Mouse (Mus musculus): ENCODE results near the gene Slc35f6. TPM values are rescaled to one million over a fixed set of nuclear protein-coding genes. Genes with fewer than 3 reads are reported as not detected.

Slc35f6 gene
- 34.0 and 35.2 TPM in 2 replicates for polyA plus RNA-seq (2015; fragmentation: Nextera tagmentation; extraction: Ambion mirVana)

GRCm38 (mm10) chr5:30647815-30648560, at the start of gene Slc35f6:
Slc35f6 (plus strand) TSS chr5:30647933.
- ATAC-seq (ENCODE audit: insufficient read depth, low FRiP score): peak; percentile 89
- Histone ChIP-seq H3K36me3 (ENCODE audit: control insufficient read depth, insufficient read depth, low read length) (no peaks in the 10 kb centered on the region), H3K9me3 (replicated peaks; ENCODE audit: control insufficient read depth, low read length) (no peaks in the 10 kb centered on the region), H3K27ac (ENCODE audit: low read length) (peak within 1 kb of the TSS; percentile 81), H3K4me3 (replicated peaks; ENCODE audit: low read length) (peak within 1 kb of the TSS; percentile 71), H3K4me1 (ENCODE audit: control insufficient read depth, insufficient read depth, low read length) (peaks cover 34% of the 10 kb centered on the region), H3K4me2 (ENCODE audit: low read depth, low read length) (peak within 1 kb of the TSS; percentile 95), H3K9ac (ENCODE audit: low read length) (peak within 1 kb of the TSS; percentile 85), H3K27me3 (ENCODE audit: control insufficient read depth, insufficient read depth, low read length) (no peaks in the 10 kb centered on the region)
- WGBS: under 1% methylated on average over 38 of the region's 38 CpGs

GRCm38 (mm10) chr5:30601397-30601796, 46.3 kb upstream of the Slc35f6 start:
- Histone ChIP-seq H3K4me1 (ENCODE audit: control insufficient read depth, insufficient read depth, low read length) (no peaks in the 10 kb centered on the region), H3K27ac (ENCODE audit: low read length) (no peak overlapping the region), H3K4me2 (ENCODE audit: low read depth, low read length) (no peak overlapping the region), H3K36me3 (ENCODE audit: control insufficient read depth, insufficient read depth, low read length) (no peaks in the 10 kb centered on the region), H3K9ac (ENCODE audit: low read length) (no peak overlapping the region), H3K4me3 (replicated peaks; ENCODE audit: low read length) (no peak overlapping the region), H3K27me3 (ENCODE audit: control insufficient read depth, insufficient read depth, low read length) (no peaks in the 10 kb centered on the region), H3K9me3 (replicated peaks; ENCODE audit: control insufficient read depth, low read length) (no peaks in the 10 kb centered on the region)
- 28% methylated on average over 4 of the region's 4 CpGs for WGBS
- ATAC-seq (ENCODE audit: insufficient read depth, low FRiP score): no peak

GRCm38 (mm10) chr5:30603255-30603654, 44.5 kb upstream of the Slc35f6 start:
- no peaks in the 10 kb centered on the region for H3K4me1 ChIP-seq (ENCODE audit: control insufficient read depth, insufficient read depth, low read length)
- H3K27ac ChIP-seq (ENCODE audit: low read length): no peak overlapping the region
- no peak for ATAC-seq (ENCODE audit: insufficient read depth, low FRiP score)
- H3K36me3 ChIP-seq (ENCODE audit: control insufficient read depth, insufficient read depth, low read length): no peaks in the 10 kb centered on the region
- WGBS: 76% methylated on average over 3 of the region's 3 CpGs
- H3K9ac ChIP-seq (ENCODE audit: low read length): no peak overlapping the region
- H3K9me3 ChIP-seq (replicated peaks; ENCODE audit: control insufficient read depth, low read length): no peaks in the 10 kb centered on the region
- no peak overlapping the region for H3K4me3 ChIP-seq (replicated peaks; ENCODE audit: low read length)
- no peaks in the 10 kb centered on the region for H3K27me3 ChIP-seq (ENCODE audit: control insufficient read depth, insufficient read depth, low read length)
- H3K4me2 ChIP-seq (ENCODE audit: low read depth, low read length): no peak overlapping the region

- H3K4me2 ChIP-seq (ENCODE audit: low read depth, low read length): no peak overlapping the region
- no peaks in the 10 kb centered on the region for H3K36me3 ChIP-seq (ENCODE audit: control insufficient read depth, insufficient read depth, low read length)
- WGBS: 67% methylated on average over 4 of the region's 4 CpGs
- H3K27ac ChIP-seq (ENCODE audit: low read length): no peak overlapping the region
- ATAC-seq (ENCODE audit: insufficient read depth, low FRiP score): no peak
- H3K9ac ChIP-seq (ENCODE audit: low read length): no peak overlapping the region
- no peaks in the 10 kb centered on the region for H3K9me3 ChIP-seq (replicated peaks; ENCODE audit: control insufficient read depth, low read length)
- no peak overlapping the region for H3K4me3 ChIP-seq (replicated peaks; ENCODE audit: low read length)
- H3K4me1 ChIP-seq (ENCODE audit: control insufficient read depth, insufficient read depth, low read length): no peaks in the 10 kb centered on the region
- H3K27me3 ChIP-seq (ENCODE audit: control insufficient read depth, insufficient read depth, low read length): no peaks in the 10 kb centered on the region
Observed at GRCm38 (mm10) chr5:30603926-30604325, 43.8 kb upstream of the Slc35f6 start.

- Histone ChIP-seq H3K27me3 (ENCODE audit: control insufficient read depth, insufficient read depth, low read length) (no peaks in the 10 kb centered on the region), H3K36me3 (ENCODE audit: control insufficient read depth, insufficient read depth, low read length) (no peaks in the 10 kb centered on the region)
- ATAC-seq (ENCODE audit: insufficient read depth, low FRiP score): no peak
Observed at GRCm38 (mm10) chr5:30604769-30605188, 43.0 kb upstream of the Slc35f6 start.

GRCm38 (mm10) chr5:30605649-30606048, 42.1 kb upstream of the Slc35f6 start:
- Histone ChIP-seq H3K4me2 (ENCODE audit: low read depth, low read length) (no peak overlapping the region), H3K9ac (ENCODE audit: low read length) (no peak overlapping the region), H3K4me1 (ENCODE audit: control insufficient read depth, insufficient read depth, low read length) (no peaks in the 10 kb centered on the region), H3K9me3 (replicated peaks; ENCODE audit: control insufficient read depth, low read length) (no peaks in the 10 kb centered on the region), H3K36me3 (ENCODE audit: control insufficient read depth, insufficient read depth, low read length) (no peaks in the 10 kb centered on the region), H3K4me3 (replicated peaks; ENCODE audit: low read length) (no peak overlapping the region), H3K27me3 (ENCODE audit: control insufficient read depth, insufficient read depth, low read length) (no peaks in the 10 kb centered on the region), H3K27ac (ENCODE audit: low read length) (no peak overlapping the region)
- 83% methylated on average over 6 of the region's 6 CpGs for WGBS
- 0 out of 2 replicates have a peak, but pooled peaks have one; percentile 11 for ATAC-seq (ENCODE audit: insufficient read depth, low FRiP score)

More at GRCm38 (mm10) chr5:30604769-30605188, 43.0 kb upstream of the Slc35f6 start:
- H3K9ac ChIP-seq (ENCODE audit: low read length): no peak overlapping the region
- no peak overlapping the region for H3K27ac ChIP-seq (ENCODE audit: low read length)
- H3K4me3 ChIP-seq (replicated peaks; ENCODE audit: low read length): no peak overlapping the region
- no peaks in the 10 kb centered on the region for H3K9me3 ChIP-seq (replicated peaks; ENCODE audit: control insufficient read depth, low read length)
- H3K4me2 ChIP-seq (ENCODE audit: low read depth, low read length): no peak overlapping the region
- no peaks in the 10 kb centered on the region for H3K4me1 ChIP-seq (ENCODE audit: control insufficient read depth, insufficient read depth, low read length)
- WGBS: 67% methylated on average over 8 of the region's 8 CpGs

GRCm38 (mm10) chr5:30606424-30607073, 41.2 kb upstream of the Slc35f6 start:
- WGBS: 68% methylated on average over 16 of the region's 16 CpGs
- no peak for ATAC-seq (ENCODE audit: insufficient read depth, low FRiP score)

DNA sequence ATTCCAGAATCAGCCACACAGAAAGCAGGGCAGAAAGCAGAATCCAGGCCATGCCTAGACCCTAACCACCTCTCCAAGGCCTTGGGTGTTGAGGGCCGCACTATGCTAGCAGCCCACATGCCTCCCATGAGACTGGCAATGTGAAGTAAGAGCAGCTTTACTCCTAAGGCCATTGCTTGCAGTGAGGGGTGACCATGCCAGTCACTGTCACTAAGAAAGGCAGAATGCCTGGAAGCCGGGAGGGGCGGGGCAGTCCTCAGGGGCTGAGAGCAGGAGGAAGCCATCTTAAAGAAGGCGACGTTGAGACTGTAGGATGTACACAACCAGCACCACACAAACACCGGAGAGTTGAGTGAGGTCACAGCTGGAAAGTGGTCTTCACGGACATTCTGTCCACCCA, 38.6 kb upstream of the Slc35f6 start:
- no peak overlapping the region for H3K4me3 ChIP-seq (replicated peaks; ENCODE audit: low read length)
- H3K36me3 ChIP-seq (ENCODE audit: control insufficient read depth, insufficient read depth, low read length): no peaks in the 10 kb centered on the region
- H3K27me3 ChIP-seq (ENCODE audit: control insufficient read depth, insufficient read depth, low read length): no peaks in the 10 kb centered on the region
- no peak overlapping the region for H3K4me2 ChIP-seq (ENCODE audit: low read depth, low read length)
- no peak overlapping the region for H3K9ac ChIP-seq (ENCODE audit: low read length)
- peaks cover 12% of the 10 kb centered on the region for H3K4me1 ChIP-seq (ENCODE audit: control insufficient read depth, insufficient read depth, low read length)
- no peaks in the 10 kb centered on the region for H3K9me3 ChIP-seq (replicated peaks; ENCODE audit: control insufficient read depth, low read length)
- ATAC-seq (ENCODE audit: insufficient read depth, low FRiP score): no peak
- WGBS: 88% methylated on average over 7 of the region's 7 CpGs
- H3K27ac ChIP-seq (ENCODE audit: low read length): no peak overlapping the region

More at GRCm38 (mm10) chr5:30606424-30607073, 41.2 kb upstream of the Slc35f6 start:
- Histone ChIP-seq H3K4me2 (ENCODE audit: low read depth, low read length) (no peak overlapping the region), H3K4me1 (ENCODE audit: control insufficient read depth, insufficient read depth, low read length) (peaks cover 6% of the 10 kb centered on the region), H3K27ac (ENCODE audit: low read length) (no peak overlapping the region), H3K9ac (ENCODE audit: low read length) (no peak overlapping the region), H3K36me3 (ENCODE audit: control insufficient read depth, insufficient read depth, low read length) (no peaks in the 10 kb centered on the region), H3K4me3 (replicated peaks; ENCODE audit: low read length) (no peak overlapping the region), H3K9me3 (replicated peaks; ENCODE audit: control insufficient read depth, low read length) (no peaks in the 10 kb centered on the region), H3K27me3 (ENCODE audit: control insufficient read depth, insufficient read depth, low read length) (no peaks in the 10 kb centered on the region)

DNA sequence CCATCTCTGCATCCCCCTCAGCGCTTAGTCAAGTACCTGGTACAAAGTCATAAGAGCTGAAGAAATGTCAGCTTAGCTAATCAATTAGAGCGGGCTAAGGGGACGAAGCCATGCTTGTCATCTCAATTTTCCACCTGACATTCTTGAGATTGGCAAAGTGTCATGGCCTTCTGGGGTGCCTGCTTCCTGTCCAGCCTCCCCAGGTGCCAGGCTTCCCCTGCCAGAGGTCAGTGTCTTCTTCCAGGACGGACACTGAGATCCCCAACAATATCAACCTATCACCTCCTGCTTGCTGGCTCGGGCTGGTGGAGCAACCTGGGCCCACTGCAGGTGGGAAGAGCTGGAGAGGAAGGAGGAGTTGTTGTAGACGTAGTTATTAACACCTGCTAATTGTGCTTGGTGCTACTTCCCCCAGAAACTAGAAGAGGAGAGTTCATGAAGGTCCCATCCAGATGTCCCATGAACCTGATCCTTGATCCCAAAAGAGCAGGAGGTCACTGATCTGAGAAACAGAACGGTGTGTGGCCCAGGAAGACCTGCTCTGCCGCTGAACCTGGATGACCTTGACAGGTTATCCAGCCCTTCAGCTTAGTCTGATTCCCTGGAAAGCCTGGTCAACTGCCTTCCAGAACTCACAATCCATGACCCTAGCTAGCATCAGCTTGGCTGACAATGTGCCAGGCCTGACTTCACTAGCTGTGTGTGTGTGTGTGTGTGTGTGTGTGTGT, 37.7 kb upstream of the Slc35f6 start:
- Histone ChIP-seq H3K9me3 (replicated peaks; ENCODE audit: control insufficient read depth, low read length) (no peaks in the 10 kb centered on the region), H3K9ac (ENCODE audit: low read length) (no peak overlapping the region), H3K4me1 (ENCODE audit: control insufficient read depth, insufficient read depth, low read length) (peaks cover 22% of the 10 kb centered on the region), H3K36me3 (ENCODE audit: control insufficient read depth, insufficient read depth, low read length) (no peaks in the 10 kb centered on the region), H3K27ac (ENCODE audit: low read length) (no peak overlapping the region), H3K4me2 (ENCODE audit: low read depth, low read length) (no peak overlapping the region), H3K4me3 (replicated peaks; ENCODE audit: low read length) (no peak overlapping the region), H3K27me3 (ENCODE audit: control insufficient read depth, insufficient read depth, low read length) (no peaks in the 10 kb centered on the region)
- WGBS: 78% methylated on average over 8 of the region's 8 CpGs
- ATAC-seq (ENCODE audit: insufficient read depth, low FRiP score): no peak
